Mouse (Mus musculus) heart, adult 2 months (tissue): ENCODE measurements at regions not wholly inside any gene's neighbourhood (a gene's known extent, or its start where the extent isn't known, plus 50 kb on each side); places are given as distances from the start of the nearest gene placed in this dataset.

Experiments
- CTCF ChIP-seq: fragments of 200-600 bp; IDR thresholded peaks from 2 replicates; pipeline ENCODE4 v1.8.1; 2022; ENCODE audit warnings: antibody characterized with exemption, mild to moderate bottlenecking, moderate library complexity
- EP300 ChIP-seq: fragments of 200-500 bp; IDR thresholded peaks from 2 replicates; pipeline ENCODE4 v1.6.1; 2011; ENCODE audit warnings: low read depth, low read length, control low read depth; ENCODE audit not compliant: insufficient read depth
- POLR2A ChIP-seq: fragments of 200-500 bp; IDR thresholded peaks from 2 replicates; pipeline ENCODE4 v1.6.1; 2011; ENCODE audit warnings: mild to moderate bottlenecking, low read depth, low read length, control low read depth; ENCODE audit not compliant: insufficient read depth

DNA sequence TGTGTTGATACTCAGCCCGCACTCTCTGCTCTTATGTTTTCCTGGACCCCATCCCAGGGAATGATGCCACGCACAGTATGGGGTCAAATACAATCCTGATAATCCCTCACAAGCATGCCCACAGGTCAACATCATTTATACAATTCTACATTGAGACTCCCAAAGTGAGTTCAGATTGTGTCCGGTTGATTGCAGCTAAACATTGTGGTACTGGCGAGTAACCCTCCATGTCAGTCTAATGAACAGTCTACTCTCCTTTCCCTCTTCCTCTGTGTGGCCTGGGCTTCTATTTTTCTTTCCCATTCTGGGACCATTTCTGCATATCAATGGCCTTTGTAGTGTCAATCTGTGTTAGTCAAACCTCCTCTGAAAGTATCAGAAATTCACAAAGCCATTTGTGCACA lies 112.6 kb upstream of the Gria1 start:
- TF ChIP-seq CTCF = no peak
- no peak for TF ChIP-seq POLR2A
- TF ChIP-seq EP300 = no peak
